Mouse (Mus musculus) olfactory bulb, adult 2 months (tissue): Measurements from ENCODE around the gene Poldip3.

ENCODE experiments used
- CTCF ChIP-seq: fragments of 200-500 bp; IDR thresholded peaks from 2 replicates; pipeline ENCODE4 v1.5.1; 2012; ENCODE audit warnings: low read depth, mild to moderate bottlenecking, low read length, moderate library complexity; ENCODE audit not compliant: insufficient read depth
- POLR2A ChIP-seq: fragments of 200-500 bp; IDR thresholded peaks from 2 replicates; pipeline ENCODE4 v1.6.1; 2012; ENCODE audit warnings: mild to moderate bottlenecking, low read depth, low read length, moderate library complexity; ENCODE audit not compliant: insufficient read depth

- TF ChIP-seq CTCF (no peak), POLR2A (no peak)
Observed at GRCm38 (mm10) chr15:83148801-83149195, 386 bp downstream of the Poldip3 start.
